Comparison of ENCODE assay signal across 24 mouse cellular contexts in genomic region chr1:36370918-36371317, GRCm38 (mm10). TPM values are rescaled to one million over a fixed set of nuclear protein-coding genes. Genes with fewer than 3 reads are reported as not detected.
DNase-seq lines count a peak whose midpoint lies in the region.
"Had no signal": no experiment of that assay in that cellular context is flagged by ENCODE, and none has a peak within 500 bp of the region (broad histone marks: within the 10 kb centered on the region; RNA-seq: fewer than 3 reads in every experiment).

No protein-coding gene starts in this region.

- peak; percentile 69 to 87 for DNase-seq in adrenal gland, adult (ENCODE audit: inconsistent age in 2 of 2, low spot score in 1 of 2)
- no peak for DNase-seq in adrenal gland, postnatal 4 days (ENCODE audit: low spot score in 2 of 2)
- DNase-seq in 3T3-L1 (ENCODE audit: low read depth, low spot score) (peak; percentile 11), MN1 (ENCODE audit: low spot score) (no peak)
- DNase-seq in adrenal gland, adult 8-10 months, result peak; percentile 66
- peak; percentile 31 for DNase-seq in fat pad, adult 2 months (ENCODE audit: extremely low read depth, low read depth, low spot score)
- DNase-seq in urinary bladder, postnatal 14 days (ENCODE audit: low spot score), result no peak
- DNase-seq in layer of hippocampus, postnatal 14 days (ENCODE audit: low spot score in 2 of 2), result no peak
- DNase-seq: cerebellum, adult 11 months; cerebellum, adult 9-10 months; cerebellum, postnatal 36 days; gastrocnemius, adult 2 months; kidney, adult 18-20 months; kidney, postnatal 25 days; liver; lung, postnatal 4 days; right cerebral cortex, postnatal 14 days; thymus, adult 2 months; thymus, postnatal 4 days had no signal

RNA-seq across cellular contexts. Expression of gene Fer1l5, which starts 1.2 kb away (rescaled TPM):
- total RNA-seq in adrenal gland, postnatal 4 days (2021), result under 1 TPM; 0.70 to 0.99 TPM
- 1 to 10 TPM in 2 of 4 experiments, not detected in 2; 1.3 to 1.6 TPM for total RNA-seq in adrenal gland, adult 8-10 months (2022)
- not detected for total RNA-seq in layer of hippocampus, postnatal 14 days (2021)
- total RNA-seq: gastrocnemius, adult 2 months; heart, postnatal 25 days; layer of hippocampus, adult 18-20 months; layer of hippocampus, postnatal 25 days; MEL; midbrain, postnatal 0 days had no signal

RNA-seq across cellular contexts. Expression of gene Kansl3, which starts 1.9 kb away (rescaled TPM):
- 100 to 1,000 TPM; 107 to 113 TPM for total RNA-seq in adrenal gland, postnatal 4 days (2021)
- 100 to 1,000 TPM in 3 of 4 experiments, 10 to 100 TPM in 1; 86.5 to 139 (median 135) TPM for total RNA-seq in adrenal gland, adult 8-10 months (2022)
- total RNA-seq in layer of hippocampus, postnatal 14 days (2021), result 10 to 100 TPM; 57.6 to 60.4 TPM

Comparison
In these comparisons a context has a peak if more than half of its experiments do, and no peak if none do; other contexts are left out.
1. DNase-seq: peak in adrenal gland, adult (2 of 2), 3T3-L1 (single experiment), adrenal gland, adult 8-10 months (single experiment) and fat pad, adult 2 months (single experiment); none in adrenal gland, postnatal 4 days (0 of 2), MN1 (single experiment), urinary bladder, postnatal 14 days (single experiment) and layer of hippocampus, postnatal 14 days (0 of 2).